Mouse (Mus musculus) liver, postnatal 0 days (tissue): ENCODE results near the gene Usp13. TPM values are rescaled to one million over a fixed set of nuclear protein-coding genes. Genes with fewer than 3 reads are reported as not detected.

ENCODE experiments used
- ATAC-seq: fragments of 200-750 bp; cut with Nextera tagmentation; 2 replicates; pipeline ENCODE4 v1.8.0; 2017; ENCODE audit warnings: mild to moderate bottlenecking, moderate library complexity
- DNase-seq: peaks from one replicate; pipeline ENCODE4 v3.0.0-alpha.2; 2016
- H3K27ac ChIP-seq: fragments of 300-500 bp; sonication (generic); 2 replicates; pipeline ENCODE4 v1.5.1; 2014; ENCODE audit warnings: antibody characterized with exemption, moderate library complexity, mild to moderate bottlenecking, low read depth
- H3K27me3 ChIP-seq: fragments of 300-500 bp; sonication (generic); 2 replicates; pipeline ENCODE4 v1.6.1; 2014; ENCODE audit warnings: low read length, control low read depth, mixed read lengths; ENCODE audit not compliant: insufficient read depth
- H3K36me3 ChIP-seq: fragments of 300-500 bp; sonication (generic); replicated peaks from 2 replicates; pipeline ENCODE4 v1.6.1; 2014; ENCODE audit warnings: mild to moderate bottlenecking, control low read depth, low read length, moderate library complexity, mixed read lengths; ENCODE audit not compliant: insufficient read depth
- H3K4me1 ChIP-seq: fragments of 300-500 bp; sonication (generic); 2 replicates; pipeline ENCODE4 v1.6.1; 2014; ENCODE audit warnings: antibody characterized with exemption, mild to moderate bottlenecking, control low read depth; ENCODE audit not compliant: insufficient read depth
- H3K4me2 ChIP-seq: fragments of 300-500 bp; sonication (generic); 2 replicates; pipeline ENCODE4 v1.6.1; 2014; ENCODE audit warnings: low read depth, mild to moderate bottlenecking, low read length, moderate library complexity, mixed read lengths
- H3K4me3 ChIP-seq: fragments of 300-500 bp; sonication (generic); 2 replicates; pipeline ENCODE4 v1.5.1; 2014; ENCODE audit warnings: low read depth, low read length
- H3K9ac ChIP-seq: fragments of 300-500 bp; sonication (generic); replicated peaks from 2 replicates; pipeline ENCODE4 v1.6.1; 2014; ENCODE audit warnings: mild to moderate bottlenecking, moderate library complexity
- H3K9me3 ChIP-seq: fragments of 300-500 bp; sonication (generic); 2 replicates; pipeline ENCODE4 v1.6.1; 2016; ENCODE audit warnings: mild to moderate bottlenecking, control low read depth, low read length, mixed read lengths
- CTCF ChIP-seq: sonication (generic); IDR thresholded peaks from 2 replicates; pipeline ENCODE4 v1.5.1; 2016; ENCODE audit warnings: antibody characterized with exemption, low read depth
- EP300 ChIP-seq: IDR thresholded peaks from 2 replicates; pipeline ENCODE4 v1.6.1; 2016; ENCODE audit warnings: antibody characterized with exemption, low read depth, mild to moderate bottlenecking
- WGBS: fragments of 180-500 bp; shearing (Covaris S2); extraction: QIAGEN DNeasy Blood & Tissue Kit; methylation state at CpG from one replicate; pipeline ENCODE4 v1.1.7; 2014; ENCODE audit not compliant: insufficient replicate concordance; 5-methylcytosine and 5-hydroxymethylcytosine counted together
- polyA plus RNA-seq: library from polyadenylated mRNA; unstranded; fragments of >200 nt; fragmentation: Nextera tagmentation; extraction: Ambion mirVana; gene quantifications from 2 replicates; pipeline ENCODE4 v1.2.1, GENCODE M21; 2015

Usp13 gene
- polyA plus RNA-seq, 1 experiment from 2014 or later, result 0.06 TPM

DNA sequence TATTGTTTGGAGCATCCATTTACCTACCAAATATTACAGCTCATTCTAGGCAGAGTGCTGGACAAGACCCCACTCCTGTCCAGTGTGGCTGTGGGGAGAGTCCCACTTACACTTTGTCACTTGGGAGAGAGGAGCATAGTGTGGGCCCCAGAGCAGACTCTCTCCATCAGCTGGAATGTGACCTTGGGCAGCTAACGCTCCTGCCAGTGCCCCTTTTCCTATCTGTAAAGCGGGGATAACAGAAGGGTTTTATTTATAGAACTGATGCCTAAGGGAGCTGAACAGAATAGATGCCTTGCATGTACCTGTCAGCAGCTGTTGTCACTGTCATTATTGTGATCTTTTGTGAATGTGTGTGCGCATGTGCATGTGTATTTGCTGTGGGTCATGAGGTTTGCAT lies 91.1 kb downstream of the Usp13 start:
- no peaks in the 10 kb centered on the region for H3K27me3 ChIP-seq
- TF ChIP-seq CTCF, result no peak
- no peaks in the 10 kb centered on the region for H3K4me1 ChIP-seq
- 76% methylated on average over 3 of the region's 3 CpGs for WGBS
- no peak overlapping the region for H3K4me3 ChIP-seq
- ATAC-seq, result no peak
- no peak overlapping the region for H3K27ac ChIP-seq
- DNase-seq, result no peak
- no peak overlapping the region for H3K9ac ChIP-seq
- no peaks in the 10 kb centered on the region for H3K9me3 ChIP-seq
- H3K36me3 ChIP-seq, result no peaks in the 10 kb centered on the region
- no peak overlapping the region for H3K4me2 ChIP-seq

DNA sequence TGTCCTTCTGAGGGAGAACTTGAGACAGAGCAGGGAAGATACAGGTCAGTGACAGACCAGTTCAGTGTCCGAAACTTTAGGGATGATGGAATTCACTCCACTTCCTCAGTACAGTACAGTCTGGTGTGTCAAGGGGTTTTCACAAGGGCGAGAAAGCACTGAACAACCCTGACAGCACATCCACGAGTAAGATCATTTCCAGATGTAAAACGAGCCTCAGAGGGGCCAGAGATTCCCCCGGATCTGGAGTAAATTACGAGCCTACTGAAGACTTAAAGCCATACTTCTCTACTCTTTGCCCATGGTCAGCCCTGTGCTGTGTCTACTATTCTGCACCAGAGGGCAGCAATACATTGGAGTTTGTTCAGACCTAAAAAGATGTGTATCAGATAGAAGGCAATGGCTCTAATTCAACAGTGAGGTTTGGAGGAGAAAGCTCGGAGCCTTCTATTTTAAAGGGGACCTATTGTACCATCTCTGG lies 92.8 kb downstream of the Usp13 start:
- WGBS, result 70% methylated on average over 7 of the region's 7 CpGs
- DNase-seq (no peak), ATAC-seq (no peak)
- Histone ChIP-seq H3K27me3 (no peaks in the 10 kb centered on the region), H3K27ac (no peak overlapping the region), H3K36me3 (no peaks in the 10 kb centered on the region), H3K9me3 (no peaks in the 10 kb centered on the region), H3K4me2 (no peak overlapping the region), H3K4me3 (no peak overlapping the region), H3K4me1 (no peaks in the 10 kb centered on the region), H3K9ac (no peak overlapping the region)
- TF ChIP-seq CTCF (peak; percentile 38; the same call in 1 of the 2 replicates), EP300 (no peak)

DNA sequence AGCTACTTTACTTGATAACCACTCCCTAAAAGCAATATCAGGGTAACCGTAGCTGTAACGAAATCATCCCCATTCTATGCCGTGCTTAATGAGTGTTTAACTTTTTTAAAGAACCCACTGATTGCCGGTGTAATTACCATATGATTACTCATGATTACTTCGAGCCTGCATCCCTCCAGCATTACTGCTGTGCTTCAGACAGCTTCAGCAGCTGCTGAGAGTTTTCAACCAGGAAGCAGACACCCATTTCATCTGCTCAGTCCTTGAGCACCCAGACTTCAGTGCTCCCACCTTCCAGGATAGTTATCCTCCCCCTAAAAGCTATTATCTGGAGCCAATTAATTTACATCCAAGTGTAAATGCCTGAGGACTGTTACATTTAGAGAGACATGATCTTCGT lies 106.8 kb downstream of the Usp13 start:
- no peak overlapping the region for H3K9ac ChIP-seq
- TF ChIP-seq CTCF (no peak), EP300 (no peak)
- no peak overlapping the region for H3K4me3 ChIP-seq
- H3K9me3 ChIP-seq, result no peaks in the 10 kb centered on the region; the same call in 1 of the 2 replicates
- no peaks in the 10 kb centered on the region for H3K4me1 ChIP-seq
- no peaks in the 10 kb centered on the region for H3K36me3 ChIP-seq
- DNase-seq (no peak), ATAC-seq (no peak)
- H3K4me2 ChIP-seq, result no peak overlapping the region
- H3K27me3 ChIP-seq, result no peaks in the 10 kb centered on the region
- WGBS, result 74% methylated on average over 6 of the region's 6 CpGs
- H3K27ac ChIP-seq, result no peak overlapping the region

DNA sequence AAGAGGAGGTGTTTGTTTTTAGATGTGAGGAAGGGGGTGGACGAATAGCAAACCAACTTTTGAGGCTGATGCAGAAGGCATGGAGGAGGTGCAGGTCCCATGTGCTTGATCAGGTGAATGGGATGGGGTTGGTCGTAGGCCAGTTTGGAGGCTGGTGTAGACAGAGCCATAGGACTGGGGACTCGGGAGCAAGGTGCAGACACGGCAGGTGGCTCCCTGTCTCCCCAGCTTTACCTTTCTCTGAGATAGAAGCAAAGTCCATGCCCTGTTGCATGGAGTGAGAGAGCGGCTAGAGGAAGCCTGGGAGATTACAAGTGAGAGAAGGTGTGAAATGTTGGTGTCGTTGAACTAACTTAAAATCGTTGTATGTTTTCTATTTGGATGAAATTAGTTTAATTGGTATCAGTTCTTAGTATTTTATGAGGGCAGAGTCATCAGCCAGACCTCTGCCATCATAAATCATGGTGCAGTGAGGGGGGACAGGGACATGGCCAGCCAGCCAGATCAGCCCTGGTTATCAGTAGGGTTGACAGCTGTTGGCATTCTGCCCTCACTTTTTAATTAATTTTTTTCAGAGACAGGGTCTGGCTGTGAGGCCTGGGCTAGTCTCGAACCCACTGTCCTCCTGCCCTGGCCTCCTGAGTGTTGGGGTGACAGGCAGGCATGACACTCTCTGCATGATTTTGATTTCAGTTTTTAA lies 122.6 kb downstream of the Usp13 start:
- TF ChIP-seq CTCF (no peak), EP300 (no peak)

DNA sequence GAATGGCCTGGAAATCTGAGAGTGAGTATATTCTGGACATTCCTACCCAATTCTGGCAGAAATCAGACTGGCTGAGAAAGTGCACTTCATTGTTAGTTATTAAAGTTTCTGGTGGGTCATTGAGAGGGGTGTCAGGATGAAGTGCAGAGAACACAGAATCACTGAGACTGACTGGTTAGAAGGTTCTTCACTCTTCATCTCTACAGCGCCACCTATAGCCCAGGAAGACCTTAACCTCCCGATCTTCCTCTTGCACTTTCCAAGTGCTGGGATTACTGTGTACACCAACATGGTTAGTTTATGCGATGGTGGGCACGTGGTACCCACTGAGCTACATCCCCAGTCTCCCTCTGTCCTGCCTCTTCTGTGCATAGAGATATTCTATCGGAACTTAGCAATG lies 130.1 kb downstream of the Usp13 start:
- ATAC-seq (no peak), DNase-seq (no peak)
- H3K4me2 ChIP-seq, result no peak overlapping the region
- H3K27ac ChIP-seq, result no peak overlapping the region
- no peaks in the 10 kb centered on the region for H3K27me3 ChIP-seq
- peak; percentile 14; the same call in 1 of the 2 replicates for TF ChIP-seq CTCF
- TF ChIP-seq EP300, result no peak
- H3K4me1 ChIP-seq, result no peaks in the 10 kb centered on the region
- WGBS, result 78% methylated on average over 5 of the region's 5 CpGs
- H3K9me3 ChIP-seq, result no peaks in the 10 kb centered on the region
- H3K9ac ChIP-seq, result no peak overlapping the region
- H3K4me3 ChIP-seq, result no peak overlapping the region
- no peaks in the 10 kb centered on the region for H3K36me3 ChIP-seq

More for the DNA sequence above, 122.6 kb downstream of the Usp13 start:
- no peak overlapping the region for H3K27ac ChIP-seq
- WGBS, result 50% methylated on average over 8 of the region's 8 CpGs
- H3K4me3 ChIP-seq, result no peak overlapping the region
- DNase-seq, result no peak
- no peaks in the 10 kb centered on the region for H3K4me1 ChIP-seq
- H3K36me3 ChIP-seq, result no peaks in the 10 kb centered on the region
- H3K9me3 ChIP-seq, result no peaks in the 10 kb centered on the region
- H3K9ac ChIP-seq, result no peak overlapping the region
- no peak overlapping the region for H3K4me2 ChIP-seq
- ATAC-seq, result peak; percentile 74
- no peaks in the 10 kb centered on the region for H3K27me3 ChIP-seq

DNA sequence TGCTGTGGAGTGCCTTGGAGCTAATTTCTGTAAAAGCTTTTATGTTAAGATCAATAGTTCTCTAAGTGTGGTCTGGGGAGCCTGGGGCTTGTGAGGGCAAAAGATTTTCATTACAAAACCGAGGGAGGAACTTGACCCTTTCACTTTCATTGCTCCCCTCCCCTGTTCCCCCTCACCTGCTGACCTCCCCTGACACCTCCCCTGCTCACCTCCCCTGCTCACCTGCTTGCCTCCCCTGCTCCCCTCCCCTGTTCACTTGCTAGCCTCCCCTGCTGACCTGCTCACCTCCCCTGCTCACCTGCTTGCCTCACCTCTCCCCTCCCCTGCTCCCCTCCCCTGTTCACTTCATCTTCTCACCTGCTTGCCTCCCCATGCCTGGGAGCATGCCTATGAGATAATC lies 134.0 kb downstream of the Usp13 start:
- no peak for TF ChIP-seq CTCF
- no peak for TF ChIP-seq EP300
- no peak for DNase-seq
- Histone ChIP-seq H3K9me3 (no peaks in the 10 kb centered on the region), H3K4me3 (no peak overlapping the region), H3K4me2 (no peak overlapping the region), H3K36me3 (no peaks in the 10 kb centered on the region), H3K9ac (no peak overlapping the region), H3K27ac (no peak overlapping the region), H3K27me3 (no peaks in the 10 kb centered on the region), H3K4me1 (no peaks in the 10 kb centered on the region)
- WGBS, result 13% methylated on average over 1 of the region's 1 CpGs
- no peak for ATAC-seq

DNA sequence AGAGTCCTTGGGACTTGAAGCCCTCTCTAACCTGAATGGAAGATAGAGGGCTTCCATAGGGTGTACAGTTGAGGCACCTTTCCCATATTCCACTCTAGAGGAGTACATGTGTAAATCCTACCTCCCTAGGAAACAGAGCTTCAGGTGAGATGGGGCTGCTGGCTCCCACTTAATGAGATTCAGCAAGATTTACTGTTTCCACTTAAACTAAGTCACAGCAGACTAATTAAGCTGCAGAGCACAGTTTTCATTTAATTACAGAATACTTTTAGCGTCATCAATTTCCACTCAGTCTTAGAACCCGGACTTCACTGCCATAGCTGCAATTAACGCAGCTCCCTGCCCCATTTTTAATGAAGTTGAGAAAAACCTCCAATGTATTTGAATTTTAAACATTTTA lies 144.1 kb downstream of the Usp13 start:
- WGBS, result 80% methylated on average over 3 of the region's 3 CpGs

More for the DNA sequence above, 144.1 kb downstream of the Usp13 start:
- Histone ChIP-seq H3K36me3 (no peaks in the 10 kb centered on the region), H3K4me1 (no peaks in the 10 kb centered on the region), H3K27ac (no peak overlapping the region), H3K27me3 (no peaks in the 10 kb centered on the region), H3K9ac (no peak overlapping the region), H3K4me2 (no peak overlapping the region), H3K4me3 (no peak overlapping the region), H3K9me3 (no peaks in the 10 kb centered on the region)
- DNase-seq, result no peak
- no peak for ATAC-seq
- TF ChIP-seq CTCF (no peak), EP300 (no peak)
